Mouse (Mus musculus) embryonic fibroblast, embryonic 13.5 days (primary cell): ENCODE measurements around the gene Gtf3c5.

ENCODE experiments used
- CTCF ChIP-seq: IDR thresholded peaks from 2 replicates; pipeline ENCODE4 v1.5.1; 2011; ENCODE audit warnings: mild to moderate bottlenecking, control low read depth, low read length, moderate library complexity, borderline replicate concordance; ENCODE audit not compliant: insufficient read depth
- POLR2A ChIP-seq: IDR thresholded peaks from 2 replicates; pipeline ENCODE4 v1.6.1; 2011; ENCODE audit warnings: low read depth, mild to moderate bottlenecking, control low read depth, low read length, moderate library complexity

DNA sequence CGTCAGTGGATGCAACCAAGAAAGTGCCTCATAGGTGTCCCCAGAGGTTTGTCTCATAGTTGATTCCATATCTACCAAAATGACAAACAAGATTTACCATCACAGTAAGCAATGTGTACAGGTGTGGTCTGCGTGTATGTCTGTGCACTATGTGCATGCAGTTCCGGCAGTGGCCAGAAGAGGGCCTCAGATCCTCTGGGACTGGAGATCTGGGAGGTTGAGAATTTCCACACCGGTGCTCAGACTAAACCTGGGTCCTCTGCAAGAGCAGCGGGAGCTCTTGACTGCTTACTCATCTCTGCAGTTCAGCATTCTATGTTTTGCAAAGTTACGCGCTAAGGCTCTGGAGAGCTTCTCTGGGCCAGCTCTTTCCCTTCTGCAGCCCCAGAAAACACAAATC, 13.4 kb upstream of the Gtf3c5 start:
- TF ChIP-seq POLR2A (no peak), CTCF (0 out of 2 replicates have a peak, but pooled peaks have one; percentile 1)
